Mouse (Mus musculus) erythroid progenitor cell, adult 5-6 weeks (primary cell): ENCODE measurements around the gene Cacng5. TPM values are rescaled to one million over a fixed set of nuclear protein-coding genes. Genes with fewer than 3 reads are reported as not detected.

ENCODE experiments used
- ATAC-seq: replicated peaks from 2 replicates; pipeline ENCODE4 v1.8.0; 2016; ENCODE audit warnings: moderate number of reproducible peaks, mild to moderate bottlenecking, moderate TSS enrichment, inconsistent platforms; ENCODE audit not compliant: poor library complexity, low FRiP score, severe bottlenecking
- total RNA-seq, 2 experiments: library from RNA; stranded (forward) in 1 of 2; stranded (reverse) in 1 of 2; fragments of 150-400 nt in 1 of 2; fragments of 186-747, 209-891 nt in 1 of 2; gene quantifications; 2 replicates each; pipeline versions ENCODE4 v1.2.3 to v1.2.4; 2015 to 2017; ENCODE audit warnings: low replicate concordance in 2 of 2

The Cacng5 gene
- total RNA-seq, 2 experiments from 2014 or later = not detected

GRCm38 (mm10) chr11:107895635-107896034, 19.2 kb downstream of the Cacng5 start:
- no peak for ATAC-seq

GRCm38 (mm10) chr11:107891377-107891776, 23.5 kb downstream of the Cacng5 start:
- ATAC-seq = no peak

GRCm38 (mm10) chr11:107887342-107887741, 27.5 kb downstream of the Cacng5 start:
- ATAC-seq = no peak

GRCm38 (mm10) chr11:107876840-107877239, 38.0 kb downstream of the Cacng5 start:
- no peak for ATAC-seq

- ATAC-seq = no peak
Measured at GRCm38 (mm10) chr11:107875861-107876494, 38.9 kb downstream of the Cacng5 start.

GRCm38 (mm10) chr11:107872743-107873142, 42.1 kb downstream of the Cacng5 start:
- ATAC-seq = no peak

- ATAC-seq = no peak
Measured at GRCm38 (mm10) chr11:107867509-107867908, 47.3 kb downstream of the Cacng5 start.

- no peak for ATAC-seq
Measured at GRCm38 (mm10) chr11:107865128-107865527, 49.7 kb downstream of the Cacng5 start.

- no peak for ATAC-seq
Measured at GRCm38 (mm10) chr11:107864024-107864423, 50.8 kb downstream of the Cacng5 start.

GRCm38 (mm10) chr11:107861738-107862137, 53.1 kb downstream of the Cacng5 start:
- ATAC-seq = no peak

GRCm38 (mm10) chr11:107859871-107860270, 55.0 kb downstream of the Cacng5 start:
- no peak for ATAC-seq

GRCm38 (mm10) chr11:107859288-107859687, 55.6 kb downstream of the Cacng5 start:
- ATAC-seq = no peak

- no peak for ATAC-seq
Measured at GRCm38 (mm10) chr11:107853088-107853487, 61.8 kb downstream of the Cacng5 start.

GRCm38 (mm10) chr11:107849621-107850020, 65.2 kb downstream of the Cacng5 start:
- ATAC-seq = no peak

- no peak for ATAC-seq
Measured at GRCm38 (mm10) chr11:107844175-107844574, 70.7 kb downstream of the Cacng5 start.

GRCm38 (mm10) chr11:107833351-107834040, 81.4 kb downstream of the Cacng5 start:
- no peak for ATAC-seq

Other genes with a start within 250 kb of the Cacng5 start
- not detected in 2 replicates for gene Cacng1, start 198.5 kb downstream of the Cacng5 start, total RNA-seq (2015; ENCODE audit: low replicate concordance)
- not detected in 2 replicates for gene Cacng1, start 198.5 kb downstream of the Cacng5 start, total RNA-seq (2017; ENCODE audit: low replicate concordance)
- gene Cacng4, start 120.5 kb downstream of the Cacng5 start, total RNA-seq (2015; ENCODE audit: low replicate concordance) = not detected in 2 replicates
- 0.64 TPM in 1 of 2 replicates, not detected in the other for gene Cacng4, start 120.5 kb downstream of the Cacng5 start, total RNA-seq (2017; ENCODE audit: low replicate concordance)